Mouse (Mus musculus) G1E-ER4 (cell line): ENCODE measurements around the gene Irs2. TPM values are rescaled to one million over a fixed set of nuclear protein-coding genes. Genes with fewer than 3 reads are reported as not detected.

Experiments used
- GATA1 ChIP-seq: IDR thresholded peaks from one replicate; pipeline ENCODE4 v1.8.0; 2012; ENCODE audit warnings: low read length, inconsistent platforms
- polyA plus RNA-seq: library from polyadenylated mRNA; stranded (reverse); fragments of >175 nt; gene quantifications from 2 replicates; pipeline ENCODE4 v1.2.3, GENCODE M21; 2012

The Irs2 gene
- polyA plus RNA-seq, 1 experiment, result 71.9 TPM

GRCm38 (mm10) chr8:10977742-10978376 is 30.4 kb downstream of the Irs2 start:
- TF ChIP-seq GATA1, result no peak

- TF ChIP-seq GATA1, result no peak
These were observed 33.6 kb downstream of the Irs2 start for GRCm38 (mm10) chr8:10974659-10975058.

DNA sequence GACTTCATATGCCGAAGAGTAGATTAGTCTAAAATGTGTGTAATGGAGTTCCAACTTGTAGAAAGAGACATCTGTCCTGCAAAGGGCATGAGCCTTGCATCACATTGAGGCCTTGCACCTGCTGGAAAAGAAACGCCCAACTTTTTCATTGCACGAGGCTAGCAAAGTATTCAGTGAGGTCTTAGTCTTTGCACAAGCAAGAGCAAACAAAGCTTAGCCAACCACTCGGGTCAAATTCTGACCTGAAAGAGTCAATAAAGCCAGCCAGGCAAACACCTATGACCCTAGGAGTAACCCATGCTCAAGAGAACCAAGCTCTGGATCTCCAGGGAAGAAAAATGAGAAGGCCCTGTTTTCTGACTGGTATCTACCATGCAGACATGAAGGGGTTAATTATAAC is 34.1 kb downstream of the Irs2 start:
- TF ChIP-seq GATA1, result no peak

DNA sequence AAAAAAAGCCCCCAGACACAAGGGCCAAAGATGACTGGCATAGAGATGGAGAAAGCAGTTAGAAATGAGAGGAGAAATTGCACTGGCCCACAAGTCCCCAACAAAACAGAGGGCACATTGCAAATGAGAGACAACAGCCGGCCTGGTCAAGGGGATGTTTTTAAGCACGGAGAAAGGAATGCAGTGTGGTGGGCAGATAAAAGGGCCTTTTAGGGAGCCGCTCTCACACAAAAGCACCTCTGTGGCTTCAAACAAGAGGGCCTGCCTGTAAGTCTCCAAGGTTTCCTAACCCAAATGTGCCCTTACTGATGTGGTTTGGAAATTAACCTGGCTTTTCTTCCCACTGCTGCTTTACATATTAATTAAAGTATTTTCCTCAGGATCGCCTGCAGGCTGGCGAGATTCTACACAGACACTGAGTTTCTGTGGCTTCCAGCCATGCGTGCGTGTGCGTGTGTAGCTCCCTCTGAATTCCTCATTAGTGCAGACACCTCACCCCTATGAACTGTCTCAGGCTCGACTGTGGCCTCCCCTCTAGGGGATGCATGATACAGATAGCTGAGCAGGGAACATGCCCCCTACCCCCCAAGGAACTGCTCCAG is 35.3 kb downstream of the Irs2 start:
- no peak for TF ChIP-seq GATA1

DNA sequence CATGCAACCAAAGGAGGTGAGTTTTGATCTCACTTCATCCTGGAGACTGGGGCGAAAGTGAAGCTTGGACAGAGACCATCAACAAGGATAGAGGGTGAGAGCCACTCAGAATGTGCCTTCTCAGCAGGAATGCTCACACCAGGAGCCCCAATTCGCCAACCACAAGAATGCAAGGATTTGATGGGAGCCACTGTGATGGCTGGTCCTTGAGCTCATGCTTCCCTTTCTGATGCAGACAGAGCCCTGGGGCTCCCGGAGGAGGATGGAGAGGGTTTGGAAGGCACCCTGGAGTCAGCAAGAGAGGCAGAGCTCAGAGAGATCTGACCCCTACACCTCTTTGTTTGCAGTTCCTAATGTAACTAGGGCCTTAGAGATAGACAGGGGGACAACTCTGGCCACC is 36.3 kb downstream of the Irs2 start:
- TF ChIP-seq GATA1, result no peak

GRCm38 (mm10) chr8:10971509-10971908 is 36.7 kb downstream of the Irs2 start:
- no peak for TF ChIP-seq GATA1

GRCm38 (mm10) chr8:10970496-10971456 is 37.5 kb downstream of the Irs2 start:
- TF ChIP-seq GATA1, result no peak

- TF ChIP-seq GATA1, result no peak
These were observed 39.6 kb downstream of the Irs2 start for GRCm38 (mm10) chr8:10968687-10969086.

GRCm38 (mm10) chr8:10965401-10966117 is 42.7 kb downstream of the Irs2 start:
- no peak for TF ChIP-seq GATA1

GRCm38 (mm10) chr8:10964511-10965099 is 43.7 kb downstream of the Irs2 start:
- no peak for TF ChIP-seq GATA1

DNA sequence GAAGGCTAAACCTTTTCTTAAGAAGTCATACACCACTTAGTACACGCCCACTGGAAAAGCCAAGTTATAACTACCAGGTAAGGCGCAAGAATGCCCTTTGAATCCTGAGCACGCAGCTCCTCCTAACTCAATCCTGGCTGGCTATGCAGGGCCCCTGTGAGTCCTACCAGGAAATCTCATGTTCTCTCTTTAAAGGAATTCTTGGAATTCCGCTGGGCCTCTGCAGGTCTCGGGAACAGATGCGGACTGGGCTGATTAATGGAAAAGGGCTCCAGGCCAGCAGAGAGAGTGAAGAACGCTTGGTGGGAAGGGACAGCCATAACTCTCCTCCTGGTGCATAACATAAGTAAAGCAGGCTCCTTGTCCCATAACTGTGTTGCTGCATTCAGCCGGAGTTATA is 46.3 kb downstream of the Irs2 start:
- TF ChIP-seq GATA1, result no peak

DNA sequence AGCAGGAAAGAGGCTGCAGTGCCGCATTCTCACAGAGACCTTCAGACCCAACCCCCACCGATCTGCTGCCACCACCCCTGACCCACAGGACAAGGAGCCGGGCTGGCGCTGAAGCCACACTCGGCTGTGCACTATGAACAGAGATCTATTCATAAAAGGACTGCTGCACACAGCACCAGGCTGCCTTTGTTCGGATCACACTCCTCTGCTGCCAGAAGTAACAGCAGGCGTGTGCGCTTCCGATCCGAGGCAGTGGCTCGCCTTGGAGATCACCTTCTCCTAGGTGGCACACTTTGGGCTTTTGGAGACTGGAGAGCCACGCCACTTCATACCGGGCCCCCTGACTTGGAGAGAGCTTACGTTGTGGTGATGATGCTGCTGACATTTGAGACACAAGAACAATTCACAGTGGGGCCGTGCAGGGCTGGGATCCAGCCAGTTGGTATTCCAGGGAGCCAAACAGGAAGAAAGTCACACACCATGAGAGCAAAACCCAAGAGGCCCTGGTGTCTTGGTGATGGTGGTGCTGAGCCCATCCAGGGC is 47.9 kb downstream of the Irs2 start:
- no peak for TF ChIP-seq GATA1

DNA sequence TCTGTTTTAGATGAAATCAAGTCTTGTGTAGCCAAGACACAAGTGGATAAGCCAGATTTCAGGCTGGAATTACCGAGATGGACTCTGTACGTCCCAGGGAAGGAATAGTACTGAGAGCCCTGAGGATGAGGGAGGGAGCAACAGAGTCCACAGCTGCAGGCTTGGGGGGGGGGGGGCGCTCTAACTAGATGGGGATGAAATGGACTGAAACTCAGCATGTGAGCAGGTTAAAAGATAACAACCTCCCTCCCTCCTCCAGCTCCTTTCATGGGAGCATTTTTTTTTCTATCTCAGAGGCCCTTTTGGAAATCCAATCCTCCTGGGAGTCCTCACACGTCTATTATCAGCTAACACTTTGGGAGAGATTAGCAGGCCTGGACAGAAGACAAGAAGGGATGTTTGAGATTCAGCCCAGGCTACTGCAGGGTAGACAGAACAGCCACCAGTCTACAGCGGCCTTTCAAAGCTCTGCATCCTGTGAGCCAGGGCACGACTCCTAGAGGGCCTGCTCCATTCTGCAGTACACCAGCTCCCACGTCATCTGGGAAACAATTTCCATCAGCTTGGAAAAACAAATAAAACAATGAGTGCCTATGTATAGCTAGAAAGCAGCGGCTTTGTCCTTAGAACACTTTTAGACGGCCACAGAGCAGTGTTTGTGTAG is 50.8 kb downstream of the Irs2 start:
- TF ChIP-seq GATA1, result no peak

- no peak for TF ChIP-seq GATA1
These were observed 54.8 kb downstream of the Irs2 start for GRCm38 (mm10) chr8:10953346-10954053.

DNA sequence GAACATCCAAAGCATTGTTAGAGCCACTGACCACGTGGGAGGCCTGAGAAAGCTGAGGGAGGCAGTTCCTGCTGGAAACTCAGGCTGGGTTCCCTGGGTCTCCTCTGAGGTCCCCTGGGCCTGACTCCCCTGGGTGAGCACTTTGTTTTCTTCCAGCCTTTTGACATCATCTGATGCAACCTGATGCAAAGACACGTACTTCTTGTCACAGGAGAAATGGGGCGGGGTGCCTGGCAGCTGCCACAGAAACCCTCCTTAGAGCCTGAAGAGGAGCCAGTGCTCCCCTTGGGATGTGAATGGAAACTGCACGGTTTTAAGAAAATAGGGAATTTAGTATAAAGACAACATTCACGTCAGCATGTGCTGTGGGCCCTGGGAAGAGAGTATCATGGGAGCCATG is 55.6 kb downstream of the Irs2 start:
- no peak for TF ChIP-seq GATA1
